Mouse (Mus musculus) liver, embryonic 12.5 days (tissue): ENCODE measurements at regions not wholly inside any gene's neighbourhood (a gene's known extent, or its start where the extent isn't known, plus 50 kb on each side); places are given as distances from the start of the nearest gene placed in this dataset.

Source experiments
- ATAC-seq: fragments of 200-750 bp; cut with Nextera tagmentation; 2 replicates; pipeline ENCODE4 v1.8.0; 2017; ENCODE audit warnings: moderate number of reproducible peaks, mild to moderate bottlenecking, moderate library complexity
- H3K27ac ChIP-seq: fragments of 300-500 bp; sonication (generic); 2 replicates; pipeline ENCODE4 v1.5.1; 2016; ENCODE audit warnings: mild to moderate bottlenecking
- H3K27me3 ChIP-seq: fragments of 300-500 bp; sonication (generic); replicated peaks from 2 replicates; pipeline ENCODE4 v1.6.1; 2016; ENCODE audit warnings: mild to moderate bottlenecking, moderate library complexity
- H3K36me3 ChIP-seq: fragments of 300-500 bp; sonication (generic); 2 replicates; pipeline ENCODE4 v1.6.1; 2016; ENCODE audit warnings: mild to moderate bottlenecking, moderate library complexity
- H3K4me1 ChIP-seq: fragments of 300-500 bp; sonication (generic); 2 replicates; pipeline ENCODE4 v1.6.1; 2016
- H3K4me2 ChIP-seq: fragments of 300-500 bp; sonication (generic); 2 replicates; pipeline ENCODE4 v1.6.1; 2016; ENCODE audit warnings: mild to moderate bottlenecking, moderate library complexity
- H3K4me3 ChIP-seq: fragments of 300-500 bp; sonication (generic); 2 replicates; pipeline ENCODE4 v1.5.1; 2016; ENCODE audit warnings: mild to moderate bottlenecking, moderate library complexity
- H3K9ac ChIP-seq: fragments of 300-500 bp; sonication (generic); 2 replicates; pipeline ENCODE4 v1.6.1; 2016; ENCODE audit warnings: mild to moderate bottlenecking, moderate library complexity
- H3K9me3 ChIP-seq: fragments of 300-500 bp; sonication (generic); replicated peaks from 2 replicates; pipeline ENCODE4 v1.6.1; 2016; ENCODE audit warnings: mild to moderate bottlenecking, moderate library complexity
- WGBS: fragments of 180-500 bp; shearing (Covaris S2); methylation state at CpG from one replicate; pipeline ENCODE4 v1.1.7; 2016; ENCODE audit not compliant: insufficient replicate concordance; 5-methylcytosine and 5-hydroxymethylcytosine counted together

- 54% methylated on average over 1 of the region's 1 CpGs for WGBS
- H3K27ac ChIP-seq: no peak overlapping the region
- no peak for ATAC-seq
- H3K4me1 ChIP-seq: no peaks in the 10 kb centered on the region
- H3K4me2 ChIP-seq: no peak overlapping the region
- H3K27me3 ChIP-seq: no peaks in the 10 kb centered on the region
- no peaks in the 10 kb centered on the region for H3K36me3 ChIP-seq
- H3K9ac ChIP-seq: no peak overlapping the region
- H3K9me3 ChIP-seq: no peaks in the 10 kb centered on the region
- no peak overlapping the region for H3K4me3 ChIP-seq
These were observed 112.5 kb upstream of the Tent5a start for GRCm38 (mm10) chr9:85439664-85440063.

- Histone ChIP-seq H3K4me1 (no peaks in the 10 kb centered on the region), H3K27ac (no peak overlapping the region), H3K4me3 (no peak overlapping the region), H3K27me3 (no peaks in the 10 kb centered on the region), H3K36me3 (no peaks in the 10 kb centered on the region), H3K9me3 (no peaks in the 10 kb centered on the region), H3K9ac (no peak overlapping the region), H3K4me2 (no peak overlapping the region)
- ATAC-seq: no peak
- 48% methylated on average over 2 of the region's 2 CpGs for WGBS
These were observed 105.1 kb upstream of the Tent5a start for GRCm38 (mm10) chr9:85432220-85432619.

GRCm38 (mm10) chr9:85426809-85427208 is 99.7 kb upstream of the Tent5a start:
- ATAC-seq: no peak
- Histone ChIP-seq H3K9ac (no peak overlapping the region), H3K27me3 (no peaks in the 10 kb centered on the region), H3K9me3 (no peaks in the 10 kb centered on the region), H3K4me3 (no peak overlapping the region), H3K4me2 (no peak overlapping the region), H3K27ac (no peak overlapping the region), H3K36me3 (no peaks in the 10 kb centered on the region), H3K4me1 (no peaks in the 10 kb centered on the region)
- 39% methylated on average over 4 of the region's 4 CpGs for WGBS

GRCm38 (mm10) chr9:85423908-85424307 is 96.8 kb upstream of the Tent5a start:
- Histone ChIP-seq H3K27me3 (no peaks in the 10 kb centered on the region), H3K9me3 (no peaks in the 10 kb centered on the region), H3K4me3 (no peak overlapping the region), H3K9ac (no peak overlapping the region), H3K27ac (no peak overlapping the region), H3K36me3 (no peaks in the 10 kb centered on the region), H3K4me2 (no peak overlapping the region), H3K4me1 (no peaks in the 10 kb centered on the region)
- no peak for ATAC-seq
- WGBS: 62% methylated on average over 2 of the region's 2 CpGs

GRCm38 (mm10) chr9:85414391-85414790 is 87.2 kb upstream of the Tent5a start:
- Histone ChIP-seq H3K27me3 (no peaks in the 10 kb centered on the region), H3K4me1 (peaks cover 10% of the 10 kb centered on the region; the same call in 1 of the 2 replicates), H3K9ac (no peak overlapping the region), H3K27ac (no peak overlapping the region), H3K36me3 (no peaks in the 10 kb centered on the region), H3K9me3 (no peaks in the 10 kb centered on the region), H3K4me3 (no peak overlapping the region), H3K4me2 (no peak overlapping the region)
- 52% methylated on average over 1 of the region's 1 CpGs for WGBS
- ATAC-seq: no peak

- H3K9ac ChIP-seq: no peak overlapping the region
- no peak overlapping the region for H3K4me3 ChIP-seq
- no peaks in the 10 kb centered on the region for H3K27me3 ChIP-seq
- WGBS: 34% methylated on average over 1 of the region's 1 CpGs
- ATAC-seq: no peak
- H3K9me3 ChIP-seq: no peaks in the 10 kb centered on the region
- H3K27ac ChIP-seq: no peak overlapping the region
- no peaks in the 10 kb centered on the region for H3K36me3 ChIP-seq
- no peak overlapping the region for H3K4me2 ChIP-seq
- peaks cover 10% of the 10 kb centered on the region; the same call in 1 of the 2 replicates for H3K4me1 ChIP-seq
These were observed 86.7 kb upstream of the Tent5a start for GRCm38 (mm10) chr9:85413813-85414212.

- ATAC-seq: peak; percentile 30; the same call in 1 of the 2 replicates
- H3K9me3 ChIP-seq: no peaks in the 10 kb centered on the region
- no peak overlapping the region for H3K4me3 ChIP-seq
- H3K4me1 ChIP-seq: peaks cover 10% of the 10 kb centered on the region; the same call in 1 of the 2 replicates
- no peak overlapping the region for H3K27ac ChIP-seq
- no peak overlapping the region for H3K4me2 ChIP-seq
- 28% methylated on average over 11 of the region's 11 CpGs for WGBS
- no peak overlapping the region for H3K9ac ChIP-seq
- H3K36me3 ChIP-seq: no peaks in the 10 kb centered on the region
- H3K27me3 ChIP-seq: no peaks in the 10 kb centered on the region
These were observed 83.6 kb upstream of the Tent5a start for GRCm38 (mm10) chr9:85410643-85411296.

- no peak for ATAC-seq
- Histone ChIP-seq H3K27me3 (no peaks in the 10 kb centered on the region), H3K9me3 (no peaks in the 10 kb centered on the region), H3K36me3 (no peaks in the 10 kb centered on the region), H3K27ac (no peak overlapping the region), H3K9ac (no peak overlapping the region), H3K4me1 (peaks cover 10% of the 10 kb centered on the region; the same call in 1 of the 2 replicates), H3K4me2 (no peak overlapping the region), H3K4me3 (no peak overlapping the region)
- 40% methylated on average over 4 of the region's 4 CpGs for WGBS
These were observed 82.9 kb upstream of the Tent5a start for GRCm38 (mm10) chr9:85409974-85410506.

- Histone ChIP-seq H3K36me3 (no peaks in the 10 kb centered on the region), H3K27me3 (no peaks in the 10 kb centered on the region), H3K4me1 (peaks cover 10% of the 10 kb centered on the region; the same call in 1 of the 2 replicates), H3K4me3 (no peak overlapping the region), H3K9me3 (no peaks in the 10 kb centered on the region), H3K9ac (no peak overlapping the region), H3K27ac (no peak overlapping the region), H3K4me2 (no peak overlapping the region)
- no peak for ATAC-seq
- 71% methylated on average over 5 of the region's 5 CpGs for WGBS
These were observed 81.3 kb upstream of the Tent5a start for GRCm38 (mm10) chr9:85408461-85408860.

GRCm38 (mm10) chr9:85407592-85407991 is 80.4 kb upstream of the Tent5a start:
- Histone ChIP-seq H3K9me3 (no peaks in the 10 kb centered on the region), H3K4me2 (no peak overlapping the region), H3K4me3 (no peak overlapping the region), H3K4me1 (peaks cover 10% of the 10 kb centered on the region; the same call in 1 of the 2 replicates), H3K36me3 (no peaks in the 10 kb centered on the region), H3K9ac (no peak overlapping the region), H3K27ac (no peak overlapping the region), H3K27me3 (no peaks in the 10 kb centered on the region)
- WGBS: 90% methylated on average over 1 of the region's 1 CpGs
- no peak for ATAC-seq

- no peaks in the 10 kb centered on the region for H3K36me3 ChIP-seq
- no peak for ATAC-seq
- H3K27ac ChIP-seq: no peak overlapping the region
- 58% methylated on average over 1 of the region's 1 CpGs for WGBS
- H3K9ac ChIP-seq: no peak overlapping the region
- H3K9me3 ChIP-seq: no peaks in the 10 kb centered on the region
- H3K4me3 ChIP-seq: no peak overlapping the region
- H3K4me2 ChIP-seq: no peak overlapping the region
- no peaks in the 10 kb centered on the region for H3K4me1 ChIP-seq
- H3K27me3 ChIP-seq: no peaks in the 10 kb centered on the region
These were observed 74.6 kb upstream of the Tent5a start for GRCm38 (mm10) chr9:85401736-85402135.

- Histone ChIP-seq H3K27ac (no peak overlapping the region), H3K4me1 (no peaks in the 10 kb centered on the region), H3K4me3 (no peak overlapping the region), H3K9ac (no peak overlapping the region), H3K36me3 (no peaks in the 10 kb centered on the region), H3K27me3 (no peaks in the 10 kb centered on the region), H3K4me2 (no peak overlapping the region), H3K9me3 (no peaks in the 10 kb centered on the region)
- WGBS: 66% methylated on average over 12 of the region's 12 CpGs
- no peak for ATAC-seq
These were observed 73.6 kb upstream of the Tent5a start for GRCm38 (mm10) chr9:85400600-85401313.
